Mouse (Mus musculus) CH12.LX (cell line): ENCODE measurements around the gene Ppp1r14b.

Source experiments
- CTCF ChIP-seq, 2 experiments: IDR thresholded peaks in 1 of 2; conservative IDR thresholded peaks in 1 of 2; 2 replicates each; pipeline ENCODE4 v1.5.1; 2011 to 2012; ENCODE audit warnings: low read depth in 2 of 2, low read length in 2 of 2, improper control_type of control experiment in 1 of 2, inconsistent platforms in 1 of 2, mild to moderate bottlenecking in 1 of 2, moderate library complexity in 1 of 2
- GABPA ChIP-seq: IDR thresholded peaks from 2 replicates; pipeline ENCODE4 v1.6.1; 2012; ENCODE audit warnings: low read depth, low read length, improper control_type of control experiment, inconsistent platforms; ENCODE audit not compliant: insufficient replicate concordance
- HCFC1 ChIP-seq: IDR thresholded peaks from 2 replicates; pipeline ENCODE4 v1.6.1; 2012; ENCODE audit warnings: low read depth, mild to moderate bottlenecking, inconsistent platforms, low read length, improper control_type of control experiment
- MAFK ChIP-seq: IDR thresholded peaks from 2 replicates; pipeline ENCODE4 v1.6.1; 2011; ENCODE audit warnings: low read length, improper control_type of control experiment; ENCODE audit not compliant: insufficient replicate concordance
- MXI1 ChIP-seq: IDR thresholded peaks from 2 replicates; pipeline ENCODE4 v1.6.1; 2011; ENCODE audit warnings: mild to moderate bottlenecking, low read depth, low read length, improper control_type of control experiment
- POLR2A ChIP-seq: IDR thresholded peaks from 2 replicates; pipeline ENCODE4 v1.6.1; 2011; ENCODE audit warnings: low read depth, mild to moderate bottlenecking, improper control_type of control experiment, low read length
- USF1 ChIP-seq: IDR thresholded peaks from 2 replicates; pipeline ENCODE4 v1.6.1; 2014; ENCODE audit warnings: low read depth, mild to moderate bottlenecking, inconsistent platforms, low read length, improper control_type of control experiment
- ZC3H11A ChIP-seq: IDR thresholded peaks from 2 replicates; pipeline ENCODE4 v1.6.1; 2012; ENCODE audit warnings: low read depth, mild to moderate bottlenecking, inconsistent platforms, low read length, improper control_type of control experiment

GRCm38 (mm10) chr19:6981465-6981864, 6.7 kb downstream of the Ppp1r14b start:
- no peak for TF ChIP-seq MAFK
- no peak for TF ChIP-seq HCFC1
- no peak for TF ChIP-seq POLR2A
- TF ChIP-seq CTCF (conservative IDR thresholded peaks at IDR 0.05 in 1 of 2, IDR thresholded peaks at IDR 0.05 in 1 of 2; ENCODE audit: low read depth in 2 of 2, low read length in 2 of 2): no peak
- TF ChIP-seq GABPA: no peak
- no peak for TF ChIP-seq USF1
- no peak for TF ChIP-seq ZC3H11A
- no peak for TF ChIP-seq MXI1
